Mouse (Mus musculus) thymus, adult 2 months (tissue): ENCODE data around the gene Slc22a21.

ENCODE experiments used
- CTCF ChIP-seq: fragments of 200-500 bp; IDR thresholded peaks from 2 replicates; pipeline ENCODE4 v1.5.1; 2012; ENCODE audit warnings: mild to moderate bottlenecking, control low read depth, low read length, moderate library complexity, borderline replicate concordance; ENCODE audit not compliant: control insufficient read depth, poor library complexity, insufficient read depth; ENCODE audit errors: extremely low read depth
- POLR2A ChIP-seq: fragments of 200-500 bp; IDR thresholded peaks from 2 replicates; pipeline ENCODE4 v1.6.1; 2012; ENCODE audit warnings: mild to moderate bottlenecking, low read length, control low read depth, moderate library complexity; ENCODE audit not compliant: control insufficient read depth, poor library complexity, insufficient read depth; ENCODE audit errors: extremely low read depth

GRCm38 (mm10) chr11:54004734-54005133 lies 24.6 kb upstream of the Slc22a21 start:
- TF ChIP-seq POLR2A = no peak
- TF ChIP-seq CTCF = no peak
